Mouse (Mus musculus): ENCODE data around the gene Aagab. TPM values are rescaled to one million over a fixed set of nuclear protein-coding genes. Genes with fewer than 3 reads are reported as not detected.

The Aagab gene
- polyA plus RNA-seq (2015; fragmentation: Nextera tagmentation; extraction: Ambion mirVana): 29.1 and 29.6 TPM in 2 replicates

- no peak within 1 kb of the TSS; the same call in 1 of the 2 replicates for H3K27ac ChIP-seq
- no peaks in the 10 kb centered on the region for H3K27me3 ChIP-seq (replicated peaks)
- no peaks in the 10 kb centered on the region for H3K9me3 ChIP-seq
- peak within 1 kb of the TSS; percentile 74 for H3K4me2 ChIP-seq
- H3K9ac ChIP-seq: peak within 1 kb of the TSS; percentile 85
- no peaks in the 10 kb centered on the region for H3K36me3 ChIP-seq
- WGBS: 2% methylated on average over 66 of the region's 70 CpGs
- H3K4me3 ChIP-seq (replicated peaks): peak within 1 kb of the TSS; percentile 98
- peaks cover 14% of the 10 kb centered on the region; the same call in 1 of the 2 replicates for H3K4me1 ChIP-seq
- ATAC-seq (ENCODE audit: insufficient read depth, low FRiP score, low read depth): peak; percentile 99
These were observed at the start of gene Aagab, which contains the start of gene Iqch for GRCm38 (mm10) chr9:63602043-63602939. TSS of gene Aagab (plus strand) at chr9:63602660. TSS of gene Iqch (minus strand) at chr9:63602493.

GRCm38 (mm10) chr9:63553628-63554027, 48.8 kb upstream of the Aagab start:
- Histone ChIP-seq H3K4me3 (replicated peaks) (no peak overlapping the region), H3K36me3 (no peaks in the 10 kb centered on the region), H3K27me3 (replicated peaks) (no peaks in the 10 kb centered on the region; the same call in 1 of the 2 replicates), H3K9ac (no peak overlapping the region), H3K4me1 (no peaks in the 10 kb centered on the region), H3K27ac (no peak overlapping the region), H3K4me2 (no peak overlapping the region), H3K9me3 (no peaks in the 10 kb centered on the region)
- no peak for ATAC-seq (ENCODE audit: insufficient read depth, low FRiP score, low read depth)
- 76% methylated on average over 3 of the region's 3 CpGs for WGBS

GRCm38 (mm10) chr9:63555460-63555990, 46.9 kb upstream of the Aagab start:
- WGBS: 58% methylated on average over 3 of the region's 3 CpGs
- Histone ChIP-seq H3K27ac (no peak overlapping the region), H3K27me3 (replicated peaks) (no peaks in the 10 kb centered on the region), H3K9ac (no peak overlapping the region), H3K36me3 (no peaks in the 10 kb centered on the region), H3K4me2 (no peak overlapping the region), H3K9me3 (no peaks in the 10 kb centered on the region), H3K4me1 (no peaks in the 10 kb centered on the region), H3K4me3 (replicated peaks) (no peak overlapping the region)
- no peak for ATAC-seq (ENCODE audit: insufficient read depth, low FRiP score, low read depth)

GRCm38 (mm10) chr9:63556316-63556715, 46.1 kb upstream of the Aagab start:
- no peak overlapping the region for H3K4me3 ChIP-seq (replicated peaks)
- H3K27me3 ChIP-seq (replicated peaks): no peaks in the 10 kb centered on the region

GRCm38 (mm10) chr9:63556933-63557332, 45.5 kb upstream of the Aagab start:
- Histone ChIP-seq H3K27ac (no peak overlapping the region), H3K4me1 (no peaks in the 10 kb centered on the region), H3K9me3 (no peaks in the 10 kb centered on the region), H3K27me3 (replicated peaks) (no peaks in the 10 kb centered on the region), H3K36me3 (no peaks in the 10 kb centered on the region), H3K9ac (no peak overlapping the region), H3K4me3 (replicated peaks) (no peak overlapping the region), H3K4me2 (no peak overlapping the region)
- 81% methylated on average over 8 of the region's 8 CpGs for WGBS
- no peak for ATAC-seq (ENCODE audit: insufficient read depth, low FRiP score, low read depth)

More at GRCm38 (mm10) chr9:63556316-63556715, 46.1 kb upstream of the Aagab start:
- Histone ChIP-seq H3K9me3 (no peaks in the 10 kb centered on the region), H3K36me3 (no peaks in the 10 kb centered on the region), H3K4me1 (no peaks in the 10 kb centered on the region), H3K27ac (no peak overlapping the region), H3K4me2 (no peak overlapping the region), H3K9ac (no peak overlapping the region)
- WGBS: 70% methylated on average over 1 of the region's 1 CpGs
- no peak for ATAC-seq (ENCODE audit: insufficient read depth, low FRiP score, low read depth)

GRCm38 (mm10) chr9:63561931-63562330, 40.5 kb upstream of the Aagab start:
- H3K4me2 ChIP-seq: no peak overlapping the region
- no peaks in the 10 kb centered on the region for H3K36me3 ChIP-seq
- H3K27me3 ChIP-seq (replicated peaks): no peaks in the 10 kb centered on the region
- H3K27ac ChIP-seq: no peak overlapping the region
- H3K9ac ChIP-seq: no peak overlapping the region
- WGBS: 64% methylated on average over 8 of the region's 8 CpGs
- H3K4me1 ChIP-seq: no peaks in the 10 kb centered on the region
- H3K9me3 ChIP-seq: no peaks in the 10 kb centered on the region
- H3K4me3 ChIP-seq (replicated peaks): no peak overlapping the region
- ATAC-seq (ENCODE audit: insufficient read depth, low FRiP score, low read depth): no peak

- Histone ChIP-seq H3K27me3 (replicated peaks) (no peaks in the 10 kb centered on the region), H3K4me2 (no peak overlapping the region), H3K36me3 (no peaks in the 10 kb centered on the region), H3K27ac (no peak overlapping the region), H3K9ac (no peak overlapping the region), H3K4me1 (no peaks in the 10 kb centered on the region), H3K9me3 (no peaks in the 10 kb centered on the region), H3K4me3 (replicated peaks) (no peak overlapping the region)
- ATAC-seq (ENCODE audit: insufficient read depth, low FRiP score, low read depth): no peak
- 53% methylated on average over 2 of the region's 2 CpGs for WGBS
These were observed 39.0 kb upstream of the Aagab start for GRCm38 (mm10) chr9:63563436-63563835.

GRCm38 (mm10) chr9:63568314-63568713, 34.1 kb upstream of the Aagab start:
- no peaks in the 10 kb centered on the region for H3K4me1 ChIP-seq
- H3K4me3 ChIP-seq (replicated peaks): no peak overlapping the region
- no peaks in the 10 kb centered on the region for H3K9me3 ChIP-seq
- H3K4me2 ChIP-seq: no peak overlapping the region
- H3K36me3 ChIP-seq: no peaks in the 10 kb centered on the region
- WGBS: 73% methylated on average over 6 of the region's 6 CpGs
- ATAC-seq (ENCODE audit: insufficient read depth, low FRiP score, low read depth): no peak
- no peaks in the 10 kb centered on the region; the same call in 1 of the 2 replicates for H3K27me3 ChIP-seq (replicated peaks)
- no peak overlapping the region for H3K27ac ChIP-seq
- no peak overlapping the region for H3K9ac ChIP-seq

- no peaks in the 10 kb centered on the region for H3K4me1 ChIP-seq
- H3K9me3 ChIP-seq: no peaks in the 10 kb centered on the region
- ATAC-seq (ENCODE audit: insufficient read depth, low FRiP score, low read depth): no peak
- no peaks in the 10 kb centered on the region; the same call in 1 of the 2 replicates for H3K27me3 ChIP-seq (replicated peaks)
- H3K27ac ChIP-seq: no peak overlapping the region
- WGBS: 10% methylated on average over 8 of the region's 8 CpGs
- no peak overlapping the region for H3K9ac ChIP-seq
- H3K4me2 ChIP-seq: no peak overlapping the region
- no peak overlapping the region for H3K4me3 ChIP-seq (replicated peaks)
- no peaks in the 10 kb centered on the region for H3K36me3 ChIP-seq
These were observed 33.7 kb upstream of the Aagab start for GRCm38 (mm10) chr9:63568808-63569207.

- H3K36me3 ChIP-seq: no peaks in the 10 kb centered on the region
- 38% methylated on average over 6 of the region's 6 CpGs for WGBS
- no peaks in the 10 kb centered on the region; the same call in 1 of the 2 replicates for H3K27me3 ChIP-seq (replicated peaks)
- no peaks in the 10 kb centered on the region for H3K9me3 ChIP-seq
- no peak overlapping the region for H3K4me2 ChIP-seq
- H3K9ac ChIP-seq: no peak overlapping the region
- H3K4me1 ChIP-seq: no peaks in the 10 kb centered on the region
- no peak overlapping the region for H3K4me3 ChIP-seq (replicated peaks)
- ATAC-seq (ENCODE audit: insufficient read depth, low FRiP score, low read depth): no peak
- H3K27ac ChIP-seq: no peak overlapping the region
These were observed 30.6 kb upstream of the Aagab start for GRCm38 (mm10) chr9:63571895-63572294.

GRCm38 (mm10) chr9:63572874-63573273, 29.6 kb upstream of the Aagab start:
- Histone ChIP-seq H3K36me3 (no peaks in the 10 kb centered on the region), H3K4me1 (no peaks in the 10 kb centered on the region), H3K4me2 (no peak overlapping the region), H3K9me3 (no peaks in the 10 kb centered on the region), H3K27me3 (replicated peaks) (no peaks in the 10 kb centered on the region; the same call in 1 of the 2 replicates), H3K27ac (no peak overlapping the region), H3K4me3 (replicated peaks) (no peak overlapping the region), H3K9ac (no peak overlapping the region)
- 62% methylated on average over 7 of the region's 7 CpGs for WGBS
- ATAC-seq (ENCODE audit: insufficient read depth, low FRiP score, low read depth): no peak

- no peak for ATAC-seq (ENCODE audit: insufficient read depth, low FRiP score, low read depth)
- H3K27me3 ChIP-seq (replicated peaks): no peaks in the 10 kb centered on the region
- H3K4me3 ChIP-seq (replicated peaks): no peak overlapping the region
- H3K9ac ChIP-seq: no peak overlapping the region
- no peak overlapping the region for H3K27ac ChIP-seq
- H3K4me1 ChIP-seq: no peaks in the 10 kb centered on the region
- H3K9me3 ChIP-seq: no peaks in the 10 kb centered on the region
- WGBS: 85% methylated on average over 3 of the region's 3 CpGs
- no peaks in the 10 kb centered on the region for H3K36me3 ChIP-seq
- no peak overlapping the region for H3K4me2 ChIP-seq
These were observed 25.0 kb upstream of the Aagab start for GRCm38 (mm10) chr9:63577469-63577868.

Measured in stomach, embryonic 15.5 days (tissue).